Mouse (Mus musculus): ENCODE data around the gene Itprip.

DNA sequence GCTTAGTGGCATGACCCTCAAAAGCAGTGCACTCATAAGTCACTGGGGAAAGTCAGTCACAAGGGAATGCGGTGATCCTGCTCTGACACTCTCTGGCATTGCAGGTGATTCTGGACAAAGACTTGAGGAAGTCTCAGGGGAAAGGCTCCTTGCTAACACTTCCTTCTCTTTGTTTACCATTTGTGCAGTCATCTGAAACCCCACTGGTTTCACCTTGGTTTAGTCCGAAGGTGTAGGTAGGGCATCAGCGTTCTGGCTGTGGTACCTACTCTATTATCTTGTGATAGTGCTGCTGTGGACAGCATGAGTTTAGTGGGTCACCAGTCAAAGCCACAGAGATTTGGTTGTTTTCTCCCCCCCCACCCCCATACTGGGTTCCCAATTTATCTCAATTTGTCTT is 69.4 kb downstream of the Itprip start:
- no peak for TF ChIP-seq CTCF (IDR thresholded peaks at IDR 0.05; ENCODE audit: low read depth, low read length)
- TF ChIP-seq GATA1 (IDR thresholded peaks at IDR 0.05; ENCODE audit: borderline replicate concordance, low read length): no peak
- TF ChIP-seq TAL1 (conservative IDR thresholded peaks at IDR 0.05; ENCODE audit: low read depth, low read length): no peak
